Mouse (Mus musculus) E14TG2a.4 (cell line): ENCODE results near the gene Mfsd11.
A peak's percentile ranks its signal among the peaks of the same experiment; 100 is the strongest.

Experiments
- H3K27me3 ChIP-seq: 2 replicates; pipeline ENCODE4 v1.6.1; 2014; ENCODE audit warnings: low read length, control low read depth; ENCODE audit not compliant: insufficient read depth
- H3K36me3 ChIP-seq: 2 replicates; pipeline ENCODE4 v1.6.1; 2014; ENCODE audit warnings: low read length, control low read depth; ENCODE audit not compliant: insufficient read depth
- H3K4me1 ChIP-seq: replicated peaks from 2 replicates; pipeline ENCODE4 v1.6.1; 2014; ENCODE audit warnings: low read depth, low read length, control low read depth
- H3K4me3 ChIP-seq: replicated peaks from 2 replicates; pipeline ENCODE4 v1.5.1; 2014; ENCODE audit warnings: mild to moderate bottlenecking, low read length
- H3K9me3 ChIP-seq: 2 replicates; pipeline ENCODE4 v1.6.1; 2014; ENCODE audit warnings: low read length, control low read depth
- CTCF ChIP-seq: conservative IDR thresholded peaks from 2 replicates; pipeline ENCODE4 v1.5.1; 2014; ENCODE audit warnings: low read length
- NANOG ChIP-seq: IDR thresholded peaks from 2 replicates; pipeline ENCODE4 v1.6.1; 2014; ENCODE audit warnings: borderline replicate concordance, low read length, mixed read lengths
- POU5F1 ChIP-seq: IDR thresholded peaks from 2 replicates; pipeline ENCODE4 v1.6.1; 2014; ENCODE audit warnings: low read length, borderline replicate concordance

The Mfsd11 gene

DNA sequence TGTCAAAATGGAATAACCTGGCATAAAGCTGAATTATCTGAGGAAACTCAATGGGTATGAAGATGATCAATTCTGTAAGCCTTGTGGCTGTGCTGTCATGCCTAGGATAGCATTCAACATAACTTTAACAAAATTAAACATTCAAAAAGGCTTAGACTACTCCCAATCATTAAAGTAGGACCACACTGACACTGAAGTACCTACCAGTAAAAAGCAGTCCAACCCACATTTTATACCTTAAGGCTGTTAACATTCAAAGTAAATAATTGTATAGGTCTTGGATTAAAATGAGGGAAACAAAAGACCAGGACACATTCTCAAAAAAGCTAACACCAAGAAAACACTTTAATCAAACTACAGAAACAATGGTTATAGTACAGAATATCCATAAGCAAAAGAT lies 2.7 kb upstream of the Mfsd11 start:
- H3K27me3 ChIP-seq = no peaks in the 10 kb centered on the region
- H3K4me1 ChIP-seq = peaks cover 42% of the 10 kb centered on the region
- H3K4me3 ChIP-seq = peak overlapping the region; percentile 98; the same call in 1 of the 2 replicates
- TF ChIP-seq CTCF (no peak), NANOG (no peak), POU5F1 (no peak)
- peaks cover 69% of the 10 kb centered on the region for H3K36me3 ChIP-seq
- no peaks in the 10 kb centered on the region for H3K9me3 ChIP-seq

DNA sequence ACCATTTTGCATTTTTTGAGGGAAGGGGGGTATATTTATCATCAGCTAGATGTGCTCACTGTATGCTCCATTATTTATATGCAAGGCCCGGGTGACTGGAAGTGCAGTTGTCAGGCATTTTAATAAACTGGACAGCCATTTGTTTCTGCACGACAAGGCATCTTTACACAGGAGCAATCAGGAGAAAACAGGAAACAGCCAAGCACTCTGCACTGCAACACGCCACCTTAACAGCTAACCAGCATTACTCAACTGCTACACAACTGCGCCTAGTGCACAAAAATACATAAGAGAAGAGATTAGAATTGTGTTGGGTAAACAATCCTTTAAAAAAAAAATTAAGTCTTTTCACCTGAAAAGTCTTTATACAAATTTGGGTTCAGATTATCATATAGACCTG lies 2.2 kb upstream of the Mfsd11 start:
- H3K4me3 ChIP-seq = peak overlapping the region; percentile 98
- no peak for TF ChIP-seq POU5F1
- no peak for TF ChIP-seq NANOG
- TF ChIP-seq CTCF = no peak
- H3K36me3 ChIP-seq = peaks cover 69% of the 10 kb centered on the region
- H3K4me1 ChIP-seq = peaks cover 42% of the 10 kb centered on the region
- H3K27me3 ChIP-seq = no peaks in the 10 kb centered on the region
- H3K9me3 ChIP-seq = no peaks in the 10 kb centered on the region

DNA sequence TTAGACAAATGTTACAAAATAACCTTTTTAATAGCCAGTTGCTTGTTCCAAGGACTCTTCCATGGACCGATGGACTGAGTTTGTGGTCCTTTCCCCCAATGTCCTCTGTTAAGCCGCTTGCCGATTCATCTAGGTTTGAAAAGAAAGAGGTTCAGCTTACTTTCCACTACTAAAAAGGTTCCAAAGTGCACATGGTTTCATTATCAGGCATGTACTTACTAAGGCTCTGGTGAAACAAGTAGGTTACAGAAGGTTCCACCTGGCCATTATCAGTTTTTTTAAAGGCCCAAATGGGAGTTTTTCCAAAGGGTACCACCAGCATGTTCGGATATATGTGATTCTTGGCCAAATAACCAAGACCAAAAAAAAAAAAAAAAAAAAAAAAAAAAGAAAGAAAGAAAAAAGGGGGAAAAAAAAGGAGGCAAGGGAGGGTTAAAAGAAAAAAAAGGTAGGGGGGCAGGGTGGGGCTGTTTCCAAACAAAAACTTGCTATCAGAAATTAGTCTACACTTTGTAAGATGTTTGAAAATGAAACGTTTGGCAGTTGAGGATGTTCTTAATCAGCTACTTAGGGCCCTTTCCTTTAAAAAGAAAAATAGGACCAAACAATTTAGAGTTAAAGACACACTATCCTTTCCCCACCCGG lies 1.3 kb upstream of the Mfsd11 start:
- no peaks in the 10 kb centered on the region for H3K27me3 ChIP-seq
- H3K9me3 ChIP-seq = no peaks in the 10 kb centered on the region
- H3K36me3 ChIP-seq = peaks cover 64% of the 10 kb centered on the region
- peaks cover 41% of the 10 kb centered on the region for H3K4me1 ChIP-seq
- peak overlapping the region; percentile 98 for H3K4me3 ChIP-seq
- TF ChIP-seq POU5F1 = no peak
- no peak for TF ChIP-seq NANOG
- TF ChIP-seq CTCF = no peak

DNA sequence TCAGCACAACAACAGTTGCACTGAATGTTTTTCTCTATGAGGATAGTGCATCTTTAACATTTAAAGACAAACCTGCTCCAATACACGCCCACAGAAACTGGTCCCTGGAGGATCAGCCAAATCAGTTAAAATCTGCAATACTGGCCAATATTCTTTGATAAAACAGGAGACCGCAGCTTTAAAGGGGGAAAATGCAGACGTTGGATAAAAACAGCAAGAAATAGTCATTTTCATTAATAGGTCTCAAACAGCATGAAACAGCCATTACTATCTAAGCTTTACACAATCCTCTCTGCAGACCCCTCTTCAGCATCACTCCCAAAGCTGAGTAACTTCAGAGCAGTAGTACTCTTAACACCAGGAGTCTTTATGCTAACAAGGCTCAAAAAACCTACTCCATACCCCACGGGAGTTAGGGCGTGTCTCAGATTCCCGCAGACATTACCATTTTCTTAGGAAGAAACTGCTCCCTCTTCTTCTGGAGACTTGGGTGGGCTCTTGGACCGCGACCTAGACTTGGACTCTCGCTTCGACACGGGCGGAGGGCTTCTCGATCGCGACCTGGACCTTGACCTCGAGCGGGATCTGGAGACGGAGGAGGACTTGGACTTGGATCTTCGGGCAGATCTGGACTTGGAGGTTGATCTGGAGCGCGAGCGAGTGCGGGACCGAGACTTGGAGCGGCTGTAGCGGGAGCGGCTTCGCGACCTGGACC lies 507 bp upstream of the Mfsd11 start:
- Histone ChIP-seq H3K4me3 (peak overlapping the region; percentile 98), H3K36me3 (peaks cover 62% of the 10 kb centered on the region), H3K4me1 (peaks cover 43% of the 10 kb centered on the region), H3K9me3 (no peaks in the 10 kb centered on the region), H3K27me3 (no peaks in the 10 kb centered on the region)
- no peak for TF ChIP-seq NANOG
- TF ChIP-seq CTCF = no peak
- TF ChIP-seq POU5F1 = no peak

- TF ChIP-seq NANOG (no peak), CTCF (no peak), POU5F1 (no peak)
These were observed 761 bp downstream of the Mfsd11 start, which contains the start of gene Srsf2 for GRCm38 (mm10) chr11:116852891-116853511. TSS of gene Srsf2 (minus strand) at chr11:116853094.

GRCm38 (mm10) chr11:116853512-116853928 lies 1.3 kb downstream of the Mfsd11 start:
- TF ChIP-seq CTCF (no peak), NANOG (no peak), POU5F1 (no peak)
- no peaks in the 10 kb centered on the region for H3K27me3 ChIP-seq
- peaks cover 50% of the 10 kb centered on the region for H3K36me3 ChIP-seq
- H3K4me1 ChIP-seq = peaks cover 38% of the 10 kb centered on the region
- H3K4me3 ChIP-seq = peak overlapping the region; percentile 98
- H3K9me3 ChIP-seq = no peaks in the 10 kb centered on the region

More at GRCm38 (mm10) chr11:116852891-116853511, 761 bp downstream of the Mfsd11 start, which contains the start of gene Srsf2:
- Histone ChIP-seq H3K4me1 (peaks cover 41% of the 10 kb centered on the region), H3K36me3 (peaks cover 55% of the 10 kb centered on the region), H3K4me3 (peak within 1 kb of the TSS; percentile 98), H3K9me3 (no peaks in the 10 kb centered on the region), H3K27me3 (no peaks in the 10 kb centered on the region)

GRCm38 (mm10) chr11:116854279-116854678 lies 2.0 kb downstream of the Mfsd11 start:
- Histone ChIP-seq H3K27me3 (no peaks in the 10 kb centered on the region), H3K36me3 (peaks cover 49% of the 10 kb centered on the region), H3K4me1 (peaks cover 42% of the 10 kb centered on the region), H3K9me3 (no peaks in the 10 kb centered on the region), H3K4me3 (peak overlapping the region; percentile 98)
- TF ChIP-seq POU5F1 (no peak), NANOG (no peak), CTCF (no peak)

DNA sequence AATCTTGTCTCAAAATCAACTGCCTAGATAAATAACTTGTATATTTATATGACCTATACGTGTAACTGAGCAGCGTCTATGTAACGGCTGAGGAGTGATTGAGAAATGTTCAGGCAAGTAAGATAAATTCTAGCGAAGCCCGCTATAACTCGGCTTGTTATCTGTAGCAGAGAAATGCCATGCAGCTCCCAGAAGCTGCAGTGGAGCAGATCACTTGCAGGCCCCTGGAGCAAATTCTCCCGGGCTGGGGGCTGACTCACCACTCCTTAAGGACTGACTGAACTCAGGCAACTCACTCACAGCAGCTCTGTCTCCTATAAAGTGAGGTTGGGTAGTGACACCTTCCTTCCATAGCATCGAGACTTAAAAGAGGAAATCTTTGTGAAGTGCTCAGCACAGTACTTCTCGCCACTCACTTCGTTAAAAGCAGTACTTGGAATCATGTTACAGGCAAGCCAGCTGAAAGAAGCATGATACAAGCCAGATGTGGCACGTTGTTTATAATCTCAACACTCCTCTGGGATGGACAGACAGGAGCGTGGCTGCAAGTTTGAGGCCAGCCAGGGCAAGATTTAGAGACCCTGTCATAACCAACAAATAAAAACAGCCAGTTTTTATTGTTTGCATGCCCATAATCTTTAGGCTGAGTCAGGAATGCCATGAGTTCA lies 5.1 kb downstream of the Mfsd11 start:
- Histone ChIP-seq H3K4me1 (peaks cover 35% of the 10 kb centered on the region), H3K4me3 (no peak overlapping the region), H3K27me3 (no peaks in the 10 kb centered on the region), H3K9me3 (no peaks in the 10 kb centered on the region), H3K36me3 (peaks cover 49% of the 10 kb centered on the region)
- no peak for TF ChIP-seq CTCF

DNA sequence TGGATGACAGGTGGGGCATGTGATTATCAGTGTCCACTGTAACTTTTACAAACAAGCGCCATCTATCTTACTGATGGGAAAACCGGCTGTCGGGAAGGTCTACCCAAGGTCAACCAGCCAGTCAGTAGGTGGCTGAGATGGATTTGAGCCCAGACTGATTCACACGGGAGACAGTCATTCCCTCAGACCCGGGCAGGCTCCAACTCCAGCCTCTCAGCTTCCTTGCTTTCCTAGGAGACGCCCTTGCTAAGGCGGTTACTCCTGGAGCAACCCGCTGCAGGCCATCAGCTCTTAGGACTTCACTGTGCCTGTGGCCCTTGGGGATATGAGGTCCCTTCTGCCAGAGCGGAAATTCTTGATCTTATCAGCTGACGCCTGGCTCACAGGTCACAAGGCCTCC lies 12.2 kb downstream of the Mfsd11 start:
- H3K4me3 ChIP-seq = peak overlapping the region; percentile 41; the same call in 1 of the 2 replicates

More for the DNA sequence above, 12.2 kb downstream of the Mfsd11 start:
- TF ChIP-seq CTCF (no peak), NANOG (no peak), POU5F1 (no peak)
- Histone ChIP-seq H3K9me3 (no peaks in the 10 kb centered on the region), H3K27me3 (no peaks in the 10 kb centered on the region), H3K36me3 (peaks cover 39% of the 10 kb centered on the region), H3K4me1 (peaks cover 32% of the 10 kb centered on the region)
